Mouse (Mus musculus): ENCODE data around the gene Apom.
"Not testable (repeated sequence)": the region's sequence is repeated elsewhere in the genome, so short reads cannot be mapped to it uniquely, and the experiment has no call there.

Apom gene

GRCm38 (mm10) chr17:35127017-35127416 lies 4.8 kb downstream of the Apom start:
- in situ Hi-C loops (cut with MboI, MseI) = no loop called here

GRCm38 (mm10) chr17:35126206-35126611 lies 5.6 kb downstream of the Apom start, which contains the start of gene D17H6S53E:
Gene D17H6S53E, plus strand, starts transcription at chr17:35126373.
- in situ Hi-C loops (cut with MboI, MseI) = no loop called here

GRCm38 (mm10) chr17:35125578-35125977 lies 6.3 kb downstream of the Apom start:
- in situ Hi-C loops (cut with MboI, MseI) = no loop called here

GRCm38 (mm10) chr17:35125081-35125480 lies 6.8 kb downstream of the Apom start:
- in situ Hi-C loops (cut with MboI, MseI) = no loop called here

GRCm38 (mm10) chr17:35124261-35124896 lies 7.5 kb downstream of the Apom start:
- in situ Hi-C loops (cut with MboI, MseI) = not testable (repeated sequence)

- in situ Hi-C loops (cut with MboI, MseI) = not testable (repeated sequence)
Observed at GRCm38 (mm10) chr17:35123287-35123686, 8.6 kb downstream of the Apom start.

- in situ Hi-C loops (cut with MboI, MseI) = no loop called here
Observed at GRCm38 (mm10) chr17:35121871-35122303, 10.0 kb downstream of the Apom start, which contains the start of gene Csnk2b. Gene Csnk2b, minus strand, starts transcription at chr17:35122053.

GRCm38 (mm10) chr17:35121143-35121799 lies 10.6 kb downstream of the Apom start, which contains the start of gene Gpank1:
Gene Gpank1, plus strand, starts transcription at chr17:35121455.
- in situ Hi-C loops (cut with MboI, MseI) = no loop called here

GRCm38 (mm10) chr17:35120745-35121142 lies 11.1 kb downstream of the Apom start:
- in situ Hi-C loops (cut with MboI, MseI) = no loop called here

- in situ Hi-C loops (cut with MboI, MseI) = no loop called here
Observed at GRCm38 (mm10) chr17:35115046-35116019, 16.5 kb downstream of the Apom start, which contains the start of gene Ly6g5b. Gene Ly6g5b, minus strand, starts transcription at chr17:35115428.

- in situ Hi-C loops (cut with MboI, MseI) = no loop called here
Observed at GRCm38 (mm10) chr17:35111774-35112173, 20.1 kb downstream of the Apom start.

- in situ Hi-C loops (cut with MboI, MseI) = no loop called here
Observed at GRCm38 (mm10) chr17:35108097-35108496, 23.8 kb downstream of the Apom start, which contains the start of gene Ly6g5c. Gene Ly6g5c, plus strand, starts transcription at chr17:35108279.

GRCm38 (mm10) chr17:35106522-35106921 lies 25.3 kb downstream of the Apom start:
- in situ Hi-C loops (cut with MboI, MseI) = no loop called here

- in situ Hi-C loops (cut with MboI, MseI) = no loop called here
Observed at GRCm38 (mm10) chr17:35105740-35106389, 26.0 kb downstream of the Apom start.

- in situ Hi-C loops (cut with MboI, MseI) = no loop called here
Observed at GRCm38 (mm10) chr17:35104754-35105153, 27.1 kb downstream of the Apom start.

GRCm38 (mm10) chr17:35104079-35104478 lies 27.8 kb downstream of the Apom start:
- in situ Hi-C loops (cut with MboI, MseI) = no loop called here

GRCm38 (mm10) chr17:35103221-35103690 lies 28.6 kb downstream of the Apom start:
- in situ Hi-C loops (cut with MboI, MseI) = no loop called here

- in situ Hi-C loops (cut with MboI, MseI) = no loop called here
Observed at GRCm38 (mm10) chr17:35102299-35102698, 29.6 kb downstream of the Apom start.

- in situ Hi-C loops (cut with MboI, MseI) = no loop called here
Observed at GRCm38 (mm10) chr17:35101161-35101560, 30.7 kb downstream of the Apom start.

GRCm38 (mm10) chr17:35100196-35100765 lies 31.6 kb downstream of the Apom start:
- in situ Hi-C loops (cut with MboI, MseI) = no loop called here

All from T-helper 17 cell (primary cell).